Mouse (Mus musculus) cortical plate, adult 2 months (tissue): ENCODE results near the gene A630089N07Rik.

Experiments
- CTCF ChIP-seq: fragments of 200-500 bp; IDR thresholded peaks from 2 replicates; pipeline ENCODE4 v1.5.1; 2011; ENCODE audit warnings: mild to moderate bottlenecking, control low read depth, low read length; ENCODE audit not compliant: insufficient read depth; ENCODE audit errors: extremely low read depth
- POLR2A ChIP-seq: fragments of 200-500 bp; IDR thresholded peaks from 2 replicates; pipeline ENCODE4 v1.6.1; 2011; ENCODE audit warnings: mild to moderate bottlenecking, low read length, control low read depth; ENCODE audit not compliant: insufficient read depth; ENCODE audit errors: extremely low read depth

- TF ChIP-seq CTCF (peak; percentile 38), POLR2A (no peak)
Measured at GRCm38 (mm10) chr16:98022657-98023345, 59.4 kb downstream of the A630089N07Rik start.
